Mouse (Mus musculus) neural tube, embryonic 12.5 days (tissue): ENCODE measurements around the gene Atcay. TPM values are rescaled to one million over a fixed set of nuclear protein-coding genes. Genes with fewer than 3 reads are reported as not detected.
A peak's percentile ranks its signal among the peaks of the same experiment; 100 is the strongest.
"Not testable (repeated sequence)": the region's sequence is repeated elsewhere in the genome, so short reads cannot be mapped to it uniquely, and the experiment has no call there.

Experiments used
- ATAC-seq: fragments of 200-750 bp; cut with Nextera tagmentation; 2 replicates; pipeline ENCODE4 v1.8.0; 2017; ENCODE audit warnings: low read depth, mild to moderate bottlenecking, moderate TSS enrichment, moderate library complexity; ENCODE audit not compliant: low FRiP score
- H3K27ac ChIP-seq: fragments of 300-500 bp; sonication (generic); 2 replicates; pipeline ENCODE4 v1.5.1; 2016
- H3K27me3 ChIP-seq: fragments of 300-500 bp; sonication (generic); replicated peaks from 2 replicates; pipeline ENCODE4 v1.6.1; 2016; ENCODE audit warnings: mild to moderate bottlenecking
- H3K36me3 ChIP-seq: fragments of 300-500 bp; sonication (generic); 2 replicates; pipeline ENCODE4 v1.6.1; 2016; ENCODE audit warnings: mild to moderate bottlenecking
- H3K4me1 ChIP-seq: fragments of 300-500 bp; sonication (generic); 2 replicates; pipeline ENCODE4 v1.6.1; 2016
- H3K4me2 ChIP-seq: fragments of 300-500 bp; sonication (generic); replicated peaks from 2 replicates; pipeline ENCODE4 v1.6.1; 2016; ENCODE audit warnings: mild to moderate bottlenecking
- H3K4me3 ChIP-seq: fragments of 300-500 bp; sonication (generic); 2 replicates; pipeline ENCODE4 v1.5.1; 2016
- H3K9ac ChIP-seq: fragments of 300-500 bp; sonication (generic); 2 replicates; pipeline ENCODE4 v1.6.1; 2016; ENCODE audit warnings: mild to moderate bottlenecking
- H3K9me3 ChIP-seq: fragments of 300-500 bp; sonication (generic); 2 replicates; pipeline ENCODE4 v1.6.1; 2016; ENCODE audit warnings: mild to moderate bottlenecking
- WGBS: fragments of 180-500 bp; shearing (Covaris S2); methylation state at CpG from one replicate; pipeline ENCODE4 v1.1.7; 2016; 5-methylcytosine and 5-hydroxymethylcytosine counted together
- polyA plus RNA-seq: library from polyadenylated mRNA; unstranded; fragments of >200 nt; fragmentation: Nextera tagmentation; extraction: Ambion mirVana; gene quantifications from 2 replicates; pipeline ENCODE4 v1.2.1, GENCODE M21; 2016

Atcay gene
- polyA plus RNA-seq, 1 experiment from 2014 or later = 34.0 TPM

DNA sequence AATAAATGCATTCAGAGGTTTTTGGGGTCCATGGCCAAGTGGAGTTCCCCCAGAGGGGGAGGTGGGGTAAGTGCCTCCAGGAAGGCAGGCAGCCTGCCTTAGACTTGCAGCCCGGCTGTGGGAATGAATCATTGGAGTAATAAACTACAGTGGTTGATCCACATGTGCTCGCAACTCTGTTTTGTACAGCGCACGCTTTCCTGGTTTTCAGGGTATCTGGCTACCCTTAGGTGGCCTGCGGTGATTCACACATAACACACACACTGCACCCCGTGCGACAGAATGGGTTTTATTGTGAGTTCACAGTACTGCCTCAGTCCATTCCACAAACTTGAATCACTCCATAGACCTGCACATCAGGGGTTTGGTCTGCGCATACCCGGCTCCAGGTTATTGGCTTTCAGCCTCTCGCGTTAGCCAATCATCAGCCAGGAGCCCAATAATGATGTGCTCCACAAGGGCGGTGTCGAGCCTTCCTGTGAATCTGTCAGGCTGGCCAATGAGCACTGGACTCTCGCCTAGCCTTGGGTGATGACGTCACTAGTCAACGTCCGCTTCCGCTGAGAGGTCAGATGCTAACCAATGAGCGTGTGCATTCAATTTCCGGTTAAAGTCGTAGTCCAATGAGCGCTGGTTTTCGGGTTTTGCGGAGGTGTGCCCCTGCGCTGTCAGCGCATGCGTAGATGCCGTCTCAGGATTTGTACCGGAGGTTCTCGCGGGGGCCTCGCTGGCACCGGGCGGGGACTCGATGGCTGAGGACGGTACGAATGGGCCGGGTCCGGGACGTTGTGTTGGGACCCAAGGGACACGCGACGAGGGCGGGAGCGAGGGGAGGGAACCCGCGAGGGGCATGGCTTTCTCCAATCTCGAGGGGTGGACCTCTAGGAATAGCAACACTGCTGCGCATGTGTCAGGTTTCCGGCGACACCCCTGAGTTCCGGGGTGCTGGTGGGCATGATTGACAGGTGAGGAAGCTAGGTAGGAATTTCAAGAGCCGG is 48.0 kb downstream of the Atcay start, which contains the start of gene Dapk3:
Dapk3 (plus strand) TSS at position 670 of the 998 bp plus-strand sequence.
- Histone ChIP-seq H3K9me3 (no peaks in the 10 kb centered on the region), H3K4me3 (peak within 1 kb of the TSS; percentile 57), H3K36me3 (peaks cover 81% of the 10 kb centered on the region), H3K27ac (0 out of 2 replicates have a peak within 1 kb of the TSS, but pooled peaks have one; percentile 28), H3K4me1 (peaks cover 32% of the 10 kb centered on the region), H3K4me2 (peak within 1 kb of the TSS; percentile 69), H3K9ac (peak within 1 kb of the TSS; percentile 66), H3K27me3 (no peaks in the 10 kb centered on the region)
- ATAC-seq = peak; percentile 93
- WGBS = 4% methylated on average over 53 of the region's 53 CpGs

DNA sequence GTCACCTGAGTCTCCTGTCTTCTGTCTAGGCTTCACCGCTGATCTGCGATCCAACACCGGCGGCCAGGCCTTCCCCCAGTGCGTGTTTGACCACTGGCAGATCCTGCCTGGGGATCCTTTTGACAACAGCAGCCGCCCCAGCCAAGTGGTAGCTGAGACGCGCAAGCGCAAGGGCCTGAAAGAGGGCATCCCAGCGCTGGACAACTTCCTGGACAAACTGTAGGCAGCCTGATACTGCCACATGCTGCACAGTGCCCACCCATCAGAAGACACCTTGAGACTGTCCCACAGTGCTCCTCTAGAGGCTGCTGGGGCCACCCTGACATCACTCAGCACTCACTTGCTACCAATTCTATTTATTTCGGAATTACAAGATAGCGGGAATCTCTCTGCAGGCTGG is 48.8 kb downstream of the Atcay start:
- H3K27ac ChIP-seq = not testable (repeated sequence)
- 84% methylated on average over 12 of the region's 12 CpGs for WGBS

DNA sequence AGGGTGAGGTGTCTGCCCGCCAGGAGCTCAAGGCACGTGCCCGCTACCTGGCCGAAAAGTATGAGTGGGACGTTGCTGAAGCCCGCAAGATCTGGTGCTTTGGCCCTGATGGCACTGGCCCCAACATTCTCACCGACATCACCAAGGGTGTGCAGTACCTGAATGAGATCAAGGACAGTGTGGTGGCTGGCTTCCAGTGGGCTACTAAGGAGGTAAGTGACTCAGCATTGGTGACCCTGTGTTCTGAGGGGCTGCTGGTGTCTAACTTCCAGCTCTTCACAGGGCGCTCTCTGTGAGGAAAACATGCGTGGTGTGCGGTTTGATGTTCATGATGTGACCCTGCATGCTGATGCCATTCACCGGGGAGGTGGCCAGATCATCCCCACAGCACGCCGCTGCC is 49.7 kb downstream of the Atcay start:
- Histone ChIP-seq H3K4me1 (peaks cover 38% of the 10 kb centered on the region), H3K27me3 (no peaks in the 10 kb centered on the region), H3K36me3 (peaks cover 71% of the 10 kb centered on the region), H3K4me2 (no peak overlapping the region), H3K9me3 (no peaks in the 10 kb centered on the region), H3K4me3 (no peak overlapping the region), H3K27ac (no peak overlapping the region), H3K9ac (no peak overlapping the region)
- no peak for ATAC-seq
- 93% methylated on average over 13 of the region's 13 CpGs for WGBS

More for the DNA sequence above, 48.8 kb downstream of the Atcay start:
- not testable (repeated sequence) for H3K4me3 ChIP-seq, H3K4me2 ChIP-seq, ATAC-seq, H3K9ac ChIP-seq, H3K9me3 ChIP-seq, H3K27me3 ChIP-seq
- Histone ChIP-seq H3K4me1 (peaks cover 36% of the 10 kb centered on the region), H3K36me3 (peaks cover 78% of the 10 kb centered on the region)

DNA sequence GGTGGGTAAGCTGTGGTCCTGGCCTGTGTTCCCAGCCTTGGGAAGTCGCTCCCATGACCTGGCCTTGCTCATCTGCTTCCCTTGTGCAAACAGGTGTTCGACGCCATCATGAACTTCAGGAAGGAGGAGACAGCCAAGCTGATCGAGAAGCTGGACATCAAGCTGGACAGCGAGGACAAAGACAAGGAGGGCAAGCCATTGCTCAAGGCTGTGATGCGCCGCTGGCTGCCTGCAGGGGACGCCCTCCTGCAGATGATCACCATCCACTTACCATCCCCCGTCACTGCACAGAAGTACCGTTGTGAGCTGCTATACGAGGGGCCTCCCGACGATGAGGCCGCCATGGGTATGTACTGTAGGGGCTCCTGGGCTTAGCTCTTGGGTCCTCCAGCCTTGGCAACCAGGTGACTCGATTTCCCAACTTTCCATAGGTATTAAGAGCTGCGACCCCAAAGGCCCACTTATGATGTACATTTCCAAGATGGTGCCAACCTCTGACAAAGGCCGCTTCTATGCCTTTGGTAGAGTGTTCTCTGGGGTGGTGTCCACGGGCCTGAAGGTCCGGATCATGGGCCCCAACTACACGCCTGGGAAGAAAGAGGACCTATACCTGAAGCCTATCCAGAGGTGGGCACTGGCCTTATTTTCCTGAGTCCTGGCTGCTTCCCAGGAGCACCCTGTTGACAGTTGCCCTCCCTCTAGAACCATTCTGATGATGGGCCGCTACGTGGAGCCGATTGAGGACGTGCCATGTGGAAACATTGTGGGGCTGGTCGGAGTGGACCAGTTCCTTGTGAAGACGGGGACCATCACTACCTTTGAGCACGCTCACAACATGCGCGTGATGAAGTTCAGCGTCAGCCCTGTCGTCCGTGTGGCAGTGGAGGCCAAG is 50.9 kb downstream of the Atcay start:
- H3K27me3 ChIP-seq = no peaks in the 10 kb centered on the region
- H3K4me3 ChIP-seq = no peak overlapping the region
- H3K9ac ChIP-seq = no peak overlapping the region
- 91% methylated on average over 32 of the region's 32 CpGs for WGBS
- no peak for ATAC-seq
- no peak overlapping the region for H3K4me2 ChIP-seq
- peaks cover 46% of the 10 kb centered on the region for H3K4me1 ChIP-seq
- H3K9me3 ChIP-seq = no peaks in the 10 kb centered on the region
- H3K27ac ChIP-seq = no peak overlapping the region
- H3K36me3 ChIP-seq = peaks cover 59% of the 10 kb centered on the region

DNA sequence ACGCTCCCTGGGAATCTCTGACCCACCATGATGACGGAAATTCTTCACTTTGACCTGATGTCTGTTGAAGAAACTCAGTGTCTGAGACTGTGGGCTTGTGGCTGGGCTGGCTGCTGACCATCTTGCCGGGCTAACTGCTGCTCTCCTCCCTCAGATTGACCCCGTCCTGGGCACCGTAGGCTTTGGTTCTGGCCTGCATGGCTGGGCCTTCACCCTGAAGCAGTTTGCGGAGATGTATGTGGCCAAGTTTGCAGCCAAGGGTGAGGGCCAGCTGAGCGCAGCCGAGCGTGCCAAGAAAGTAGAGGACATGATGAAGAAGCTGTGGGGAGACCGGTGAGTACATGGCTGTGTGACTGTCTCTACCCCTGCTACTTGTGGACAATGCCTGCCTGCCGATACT is 51.7 kb downstream of the Atcay start:
- Histone ChIP-seq H3K4me3 (no peak overlapping the region), H3K36me3 (peaks cover 53% of the 10 kb centered on the region), H3K9me3 (no peaks in the 10 kb centered on the region), H3K9ac (no peak overlapping the region), H3K4me1 (peaks cover 50% of the 10 kb centered on the region), H3K27ac (no peak overlapping the region), H3K4me2 (peak overlapping the region; percentile 99; the same call in 1 of the 2 replicates), H3K27me3 (no peaks in the 10 kb centered on the region)
- 92% methylated on average over 11 of the region's 11 CpGs for WGBS
- no peak for ATAC-seq

DNA sequence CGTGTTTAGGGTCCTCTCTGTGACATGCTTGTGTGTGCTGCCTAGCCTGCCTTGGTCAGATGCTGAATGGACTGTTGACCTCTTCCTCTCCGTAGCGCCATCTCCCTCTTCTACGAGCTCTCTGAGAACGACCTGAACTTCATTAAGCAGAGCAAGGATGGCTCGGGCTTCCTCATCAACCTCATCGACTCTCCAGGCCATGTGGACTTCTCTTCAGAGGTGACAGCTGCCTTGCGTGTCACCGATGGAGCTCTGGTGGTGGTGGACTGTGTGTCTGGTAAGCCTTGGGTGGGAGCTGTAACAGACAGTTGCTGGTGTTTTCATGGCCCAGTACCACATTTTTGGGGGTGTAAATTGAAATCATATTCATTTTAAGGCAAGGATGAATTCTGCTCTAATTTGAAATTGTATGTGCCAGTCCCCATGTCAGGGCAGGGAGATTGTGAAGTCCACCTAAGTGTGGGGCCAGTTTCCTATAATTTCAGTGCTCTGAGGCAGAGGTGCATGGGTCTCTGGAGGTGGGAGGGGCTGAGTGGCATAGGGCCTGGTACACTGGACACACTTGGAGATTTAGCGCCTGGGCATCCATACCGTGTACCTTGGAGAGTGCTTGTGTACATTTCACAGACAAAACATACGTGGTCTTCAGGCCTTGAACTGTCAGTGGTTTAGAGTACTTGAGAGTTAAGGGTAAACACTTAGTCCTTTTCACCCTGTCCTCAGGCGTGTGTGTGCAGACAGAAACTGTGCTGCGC is 52.5 kb downstream of the Atcay start:
- WGBS = 70% methylated on average over 14 of the region's 14 CpGs
- Histone ChIP-seq H3K27ac (no peak overlapping the region), H3K4me3 (peak overlapping the region; percentile 85), H3K36me3 (peaks cover 53% of the 10 kb centered on the region), H3K9ac (peak overlapping the region; percentile 93), H3K4me1 (peaks cover 50% of the 10 kb centered on the region), H3K9me3 (no peaks in the 10 kb centered on the region), H3K27me3 (no peaks in the 10 kb centered on the region), H3K4me2 (peak overlapping the region; percentile 99)
- ATAC-seq = no peak

DNA sequence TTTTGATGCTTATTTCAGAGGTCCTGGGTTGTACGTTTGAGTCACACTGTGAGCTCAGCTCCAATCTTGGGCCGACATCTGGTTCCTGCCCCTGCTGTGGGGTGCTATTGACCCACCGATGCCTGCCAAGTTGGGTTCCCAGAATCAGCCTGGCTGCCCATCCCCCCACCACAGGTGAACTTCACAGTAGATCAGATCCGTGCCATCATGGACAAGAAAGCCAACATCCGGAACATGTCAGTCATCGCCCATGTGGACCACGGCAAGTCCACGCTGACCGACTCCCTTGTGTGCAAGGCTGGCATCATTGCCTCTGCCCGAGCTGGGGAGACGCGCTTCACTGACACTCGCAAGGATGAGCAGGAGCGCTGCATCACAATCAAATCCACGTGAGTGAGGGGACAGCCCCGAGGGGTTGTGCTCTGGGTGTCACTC is 53.1 kb downstream of the Atcay start:
- WGBS = 16% methylated on average over 16 of the region's 16 CpGs
- H3K4me3 ChIP-seq = peak overlapping the region; percentile 85
- H3K27me3 ChIP-seq = no peaks in the 10 kb centered on the region
- peaks cover 50% of the 10 kb centered on the region for H3K4me1 ChIP-seq
- peak overlapping the region; percentile 93 for H3K9ac ChIP-seq
- peaks cover 53% of the 10 kb centered on the region for H3K36me3 ChIP-seq
- H3K4me2 ChIP-seq = peak overlapping the region; percentile 99
- ATAC-seq = no peak
- no peaks in the 10 kb centered on the region for H3K9me3 ChIP-seq
- peak overlapping the region; percentile 77 for H3K27ac ChIP-seq

DNA sequence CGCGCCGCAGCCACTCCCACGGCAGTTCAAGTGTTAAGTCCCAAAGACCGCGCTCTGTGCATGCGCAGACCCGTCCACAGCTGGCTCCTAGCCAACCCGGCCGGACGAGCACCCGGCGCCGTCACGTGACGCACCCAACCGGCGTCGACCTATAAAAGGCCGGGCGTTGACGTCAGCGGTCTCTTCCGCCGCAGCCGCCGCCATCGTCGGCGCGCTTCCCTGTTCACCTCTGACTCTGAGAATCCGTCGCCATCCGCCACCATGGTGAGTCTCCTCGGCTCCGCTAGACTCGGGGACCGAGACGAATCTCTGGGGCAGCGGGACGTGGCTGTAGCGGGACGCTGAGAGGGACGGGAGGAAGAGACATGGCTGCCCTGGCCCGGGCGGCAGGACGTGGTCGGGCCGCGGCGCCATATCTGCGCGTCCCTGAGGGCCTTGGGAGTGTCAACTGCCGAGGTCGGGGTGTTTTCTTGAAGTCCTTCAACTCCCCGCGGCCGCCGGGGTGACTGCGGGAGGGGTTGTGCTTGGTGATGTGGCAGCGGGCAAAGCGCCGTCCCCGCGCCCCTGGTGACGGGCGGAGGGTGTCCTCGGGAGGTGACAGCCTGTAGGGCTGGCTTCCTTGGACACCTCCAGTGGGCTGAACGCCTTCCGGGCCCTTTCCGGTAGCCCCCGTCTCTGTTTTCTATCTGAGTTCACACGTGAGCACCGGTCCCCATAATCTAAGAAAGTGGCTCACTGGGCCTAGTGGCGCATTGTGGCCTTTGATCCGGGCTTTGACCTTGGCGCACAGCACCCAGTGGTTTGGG is 54.0 kb downstream of the Atcay start, which contains the start of gene Eef2:
Eef2 (plus strand) TSS at position 166 of the 806 bp plus-strand sequence.
- H3K9ac ChIP-seq = peak within 1 kb of the TSS; percentile 93
- H3K4me3 ChIP-seq = peak within 1 kb of the TSS; percentile 85
- no peaks in the 10 kb centered on the region for H3K9me3 ChIP-seq
- H3K27me3 ChIP-seq = no peaks in the 10 kb centered on the region
- under 1% methylated on average over 77 of the region's 77 CpGs for WGBS
- H3K36me3 ChIP-seq = peaks cover 45% of the 10 kb centered on the region
- peak within 1 kb of the TSS; percentile 99 for H3K4me2 ChIP-seq
- H3K4me1 ChIP-seq = peaks cover 49% of the 10 kb centered on the region
- peak within 1 kb of the TSS; percentile 77 for H3K27ac ChIP-seq
- peak; percentile 76 for ATAC-seq

DNA sequence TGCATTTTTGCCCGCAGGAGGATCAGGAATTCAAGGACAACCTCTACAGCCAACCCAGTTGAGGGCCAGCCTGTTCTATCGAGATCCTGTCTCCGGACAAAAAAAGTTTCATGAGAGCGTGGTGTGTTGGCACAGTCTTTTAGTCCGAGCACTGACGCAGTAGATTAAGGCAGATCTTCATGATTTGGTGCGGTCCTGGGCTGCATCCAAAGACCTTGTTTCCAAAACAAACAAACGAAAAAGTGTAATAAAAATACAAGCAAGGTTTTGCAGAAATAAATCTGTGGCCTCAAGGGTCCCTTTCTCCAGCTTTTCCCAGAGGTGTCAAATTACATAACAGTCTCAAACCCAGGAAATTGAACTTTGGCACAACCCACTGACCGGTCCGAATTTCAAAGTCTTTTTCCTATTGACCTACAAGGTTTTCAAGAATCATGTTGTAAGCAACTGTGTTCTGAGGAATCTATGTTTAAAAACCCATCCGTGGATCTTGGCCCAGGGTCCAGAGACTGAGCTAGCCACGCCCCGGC is 54.6 kb downstream of the Atcay start:
- peak overlapping the region; percentile 57; the same call in 1 of the 2 replicates for H3K27ac ChIP-seq
- no peaks in the 10 kb centered on the region for H3K9me3 ChIP-seq
- ATAC-seq = 0 out of 2 replicates have a peak, but pooled peaks have one; percentile 1
- H3K4me2 ChIP-seq = peak overlapping the region; percentile 99
- H3K4me1 ChIP-seq = peaks cover 44% of the 10 kb centered on the region
- peaks cover 38% of the 10 kb centered on the region for H3K36me3 ChIP-seq
- WGBS = 9% methylated on average over 13 of the region's 13 CpGs
- H3K27me3 ChIP-seq = no peaks in the 10 kb centered on the region
- peak overlapping the region; percentile 85 for H3K4me3 ChIP-seq
- peak overlapping the region; percentile 10; the same call in 1 of the 2 replicates for H3K9ac ChIP-seq

DNA sequence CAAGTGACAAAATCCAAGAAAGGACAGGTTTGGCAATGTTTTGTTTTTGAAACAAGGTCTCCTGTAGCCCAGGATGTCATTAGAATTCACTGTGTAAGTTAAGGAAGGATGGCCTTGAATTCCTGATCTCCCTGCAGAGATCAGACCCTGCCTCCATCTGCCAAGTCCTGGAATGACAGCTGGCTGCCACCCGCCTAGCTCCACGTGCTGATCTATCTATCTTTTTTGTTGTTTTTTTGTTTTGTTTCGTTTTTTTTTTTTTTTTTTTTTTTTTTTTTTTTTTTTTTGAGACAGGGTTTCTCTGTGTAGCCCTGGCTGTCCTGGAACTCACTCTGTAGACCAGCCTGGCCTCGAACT is 55.3 kb downstream of the Atcay start:
- H3K9me3 ChIP-seq, H3K9ac ChIP-seq, H3K4me3 ChIP-seq, H3K27me3 ChIP-seq, ATAC-seq: not testable (repeated sequence)
- 11% methylated on average over 4 of the region's 4 CpGs for WGBS
- peaks cover 31% of the 10 kb centered on the region for H3K36me3 ChIP-seq
- peaks cover 37% of the 10 kb centered on the region for H3K4me1 ChIP-seq
- H3K27ac ChIP-seq = peak overlapping the region; percentile 81
- peak overlapping the region; percentile 64 for H3K4me2 ChIP-seq
